Mouse (Mus musculus) T-helper 1 cell (primary cell): ENCODE measurements at regions not wholly inside any gene's neighbourhood (a gene's known extent, or its start where the extent isn't known, plus 50 kb on each side); places are given as distances from the start of the nearest gene placed in this dataset.
"Not testable (repeated sequence)": the region's sequence is repeated elsewhere in the genome, so short reads cannot be mapped to it uniquely, and the experiment has no call there.

ENCODE experiments used
- in situ Hi-C: fragments of 300-600 bp; cut with MboI, MseI; formaldehyde crosslinking; loops from one replicate; pipeline ENCODE4 v1.15.1; 2025; ENCODE audit warnings: high pct_unique_total_duplicates

DNA sequence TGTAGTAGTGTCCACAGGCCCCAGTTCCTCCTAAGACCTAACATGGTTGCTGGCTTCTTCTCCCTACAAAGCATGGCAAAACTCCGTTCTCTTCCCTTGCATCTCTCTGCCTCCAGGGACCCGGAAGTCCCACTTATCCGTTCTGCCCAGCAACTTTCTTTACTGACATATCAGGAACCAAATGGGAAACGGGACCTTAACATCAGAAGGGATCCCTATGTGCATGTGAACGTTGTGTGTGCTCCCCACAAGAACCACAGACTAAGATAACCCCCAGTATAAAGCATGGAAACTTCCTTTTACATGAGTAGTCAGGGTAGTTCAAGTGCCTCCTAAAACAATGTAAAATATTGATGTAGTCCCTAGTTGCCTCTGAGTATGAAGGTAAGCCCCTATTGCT is 61.6 kb downstream of the Zxdb start:
- in situ Hi-C loops, result no loop called here

DNA sequence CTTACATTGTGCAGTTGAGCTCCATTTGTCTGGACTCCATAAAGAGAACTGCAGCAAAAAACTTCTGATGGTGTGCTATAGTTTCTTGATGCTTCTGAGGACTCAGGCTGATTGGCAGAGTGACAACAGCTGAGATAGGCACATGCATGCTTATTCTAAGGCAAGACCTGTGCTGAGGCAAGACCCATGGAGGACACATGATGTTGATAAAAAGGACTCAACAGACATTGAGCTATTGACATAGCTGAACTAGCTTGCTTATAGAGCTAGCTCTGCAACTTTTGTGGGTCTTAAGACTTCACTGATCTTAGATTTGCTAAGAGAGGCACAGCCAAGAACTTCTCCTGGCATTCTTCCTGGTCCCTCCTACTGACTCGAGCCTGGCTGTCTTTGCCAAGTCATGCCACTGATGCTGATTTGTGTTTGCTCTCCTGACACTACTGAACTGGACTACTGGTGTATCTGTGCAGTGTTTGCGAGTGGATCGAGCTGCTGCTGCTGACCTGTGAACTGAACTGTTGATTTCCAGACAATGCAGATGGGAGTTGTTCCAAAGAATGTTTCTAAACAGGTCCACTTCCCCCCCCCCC is 64.1 kb downstream of the Zxdb start:
- in situ Hi-C loops, result no loop called here

DNA sequence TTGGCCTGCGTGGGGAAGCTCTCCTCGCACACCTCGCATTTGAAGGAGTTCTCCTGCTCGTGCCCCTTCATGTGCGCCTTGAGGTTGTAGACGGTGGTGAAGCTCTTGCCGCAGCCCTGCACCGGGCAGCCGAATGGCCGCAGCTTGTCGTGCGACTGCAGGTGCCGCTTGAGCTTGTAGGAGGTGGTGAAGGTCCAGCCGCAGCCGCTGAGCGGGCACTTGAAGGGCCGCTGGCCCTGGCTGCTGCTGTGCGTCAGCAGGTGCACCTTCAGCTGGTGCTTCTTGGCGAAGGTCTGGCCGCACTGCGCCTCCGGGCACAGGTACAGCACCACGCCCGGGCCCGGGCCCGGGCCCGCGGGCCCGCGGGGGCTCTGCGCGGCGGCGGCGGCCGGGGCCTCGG is 72.5 kb downstream of the Zxdb start:
- in situ Hi-C loops, result not testable (repeated sequence)

DNA sequence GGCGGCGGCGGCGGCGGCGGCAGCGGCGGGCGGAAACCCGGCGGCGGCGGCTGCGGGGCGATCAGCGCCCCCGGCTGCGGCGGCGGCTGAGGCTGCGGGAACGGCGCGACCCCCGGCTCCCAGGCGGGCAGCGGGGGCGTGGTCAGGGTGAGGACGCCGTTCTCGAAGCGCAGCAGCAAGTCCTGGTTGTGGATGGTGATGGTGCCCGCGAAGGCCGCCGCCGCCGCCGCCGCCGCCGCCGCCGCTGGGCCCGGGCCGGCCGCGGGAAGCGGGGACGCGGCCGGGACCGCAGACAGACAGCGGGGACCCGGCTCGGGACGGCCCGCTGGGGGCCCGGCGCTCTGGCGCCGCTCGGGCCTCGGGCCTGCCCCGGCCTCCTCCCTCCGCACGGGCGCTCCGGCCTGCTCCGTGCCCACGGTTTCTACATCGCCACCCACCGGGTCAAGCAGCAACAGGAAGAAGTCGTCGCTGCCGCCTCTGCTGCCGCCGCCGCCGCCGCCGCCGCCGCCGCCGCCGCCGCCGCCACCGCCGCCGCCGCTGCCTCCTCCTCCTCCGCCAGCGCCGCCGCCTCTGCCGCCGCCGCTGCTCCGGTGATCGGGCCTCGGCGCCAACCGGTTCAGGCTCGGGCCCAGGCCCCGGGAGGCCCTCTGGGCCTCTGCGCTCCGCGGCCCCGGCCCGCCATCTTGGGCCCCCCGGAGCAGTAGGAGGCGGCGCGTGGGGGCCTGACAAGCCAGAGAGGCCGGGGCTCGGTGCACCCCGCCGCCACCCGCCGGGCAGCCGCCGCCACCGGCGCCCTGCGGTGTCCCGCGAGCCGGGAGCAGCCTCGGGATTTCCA is 73.2 kb downstream of the Zxdb start:
- in situ Hi-C loops, result not testable (repeated sequence)

DNA sequence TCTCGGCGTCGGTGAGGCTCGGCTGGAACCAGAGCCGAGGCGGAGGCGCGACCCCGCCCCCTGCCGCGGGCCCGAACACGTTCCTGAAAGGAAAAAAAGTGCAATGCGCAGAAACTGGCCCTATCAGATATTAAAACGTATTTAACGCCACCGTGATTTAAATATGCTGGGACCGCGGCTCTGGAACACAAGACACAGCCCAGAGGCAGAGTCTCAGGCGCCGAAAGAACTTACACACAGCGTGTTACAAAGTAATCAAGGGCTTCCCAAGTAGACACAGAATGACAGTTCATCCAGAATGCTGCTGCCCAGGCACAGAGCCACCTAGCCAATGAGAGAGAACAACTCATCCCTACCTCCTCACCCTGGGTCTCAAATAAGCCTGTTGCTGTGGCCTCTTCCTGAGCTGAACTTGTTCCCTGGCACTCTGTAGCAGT is 73.8 kb downstream of the Zxdb start:
- in situ Hi-C loops, result not testable (repeated sequence)

DNA sequence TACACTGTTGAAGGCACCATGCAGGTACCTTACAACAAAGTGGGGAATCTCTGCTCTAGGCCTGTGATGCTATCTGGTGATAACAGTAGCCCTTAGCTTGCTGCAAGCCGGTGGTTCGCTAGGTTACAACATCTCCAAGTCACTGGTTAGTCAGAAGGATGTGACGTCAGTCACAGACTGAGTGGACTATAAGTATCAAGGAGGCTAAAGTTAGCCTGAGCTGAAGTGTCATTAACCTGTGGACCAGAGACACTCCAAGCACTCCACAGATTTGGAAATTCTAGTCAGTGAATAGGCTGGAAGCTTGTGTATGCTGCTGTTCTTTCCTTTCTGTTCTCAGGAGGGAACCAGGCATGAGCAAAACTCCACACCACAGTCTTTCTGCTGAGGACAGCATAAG is 88.4 kb downstream of the Zxdb start:
- in situ Hi-C loops, result not testable (repeated sequence)

DNA sequence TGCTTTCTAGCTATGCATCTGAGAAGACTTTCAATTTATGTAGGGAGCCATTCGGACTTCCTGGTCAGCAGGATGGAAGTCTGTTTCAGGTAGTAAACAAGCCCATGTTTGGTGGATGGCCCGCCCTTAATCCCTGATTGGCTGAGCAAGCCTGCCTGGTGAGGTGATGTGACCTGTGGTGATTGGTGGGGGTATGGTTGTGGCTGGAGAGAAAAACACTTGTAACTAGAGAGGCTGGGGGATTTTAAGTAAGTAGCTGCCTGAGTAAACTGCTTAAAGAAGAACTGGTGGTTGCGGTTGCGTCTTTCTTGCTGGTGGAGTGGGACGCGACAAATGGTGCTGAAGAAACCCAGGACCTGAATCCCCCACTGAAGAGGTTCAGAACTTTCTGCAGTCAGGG is 103.2 kb downstream of the Zxdb start:
- in situ Hi-C loops, result loop anchor here (10.0 kb wide), 1 partner anchor 113 kb away; no protein-coding TSS in a partner anchor

DNA sequence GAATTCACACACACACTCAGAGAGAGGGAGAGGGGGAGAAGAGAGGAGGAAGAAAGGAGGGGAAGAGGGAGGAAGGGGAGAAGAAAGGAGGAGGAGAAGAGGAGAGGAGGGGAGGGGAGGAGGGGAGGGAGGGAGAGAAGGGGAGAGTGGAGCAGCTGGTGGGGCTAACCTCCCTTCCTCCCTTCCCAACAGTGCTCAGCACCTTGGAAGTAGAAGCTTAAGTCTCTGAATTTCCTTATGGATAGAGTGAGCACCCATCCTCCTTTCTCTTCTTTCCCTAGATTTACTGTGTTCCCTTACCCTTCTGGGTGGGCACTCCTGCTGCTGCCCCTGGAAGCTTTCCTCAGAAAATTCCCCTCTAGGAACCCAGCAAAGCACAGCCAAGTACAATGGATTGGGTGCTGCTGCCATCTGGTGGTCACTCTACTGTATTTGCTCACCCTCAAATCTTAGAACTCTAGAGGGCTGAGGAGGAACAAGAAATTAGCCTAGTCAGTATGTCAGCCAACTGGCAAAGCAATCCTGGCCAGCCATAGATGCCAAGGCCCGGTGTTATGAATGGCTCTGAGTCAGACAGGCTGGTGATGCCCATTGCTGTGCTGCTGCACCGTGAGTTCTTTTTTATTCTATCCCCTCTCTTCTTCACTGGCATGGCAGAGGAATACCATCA is 119.9 kb downstream of the Zxdb start:
- in situ Hi-C loops, result not testable (repeated sequence)

DNA sequence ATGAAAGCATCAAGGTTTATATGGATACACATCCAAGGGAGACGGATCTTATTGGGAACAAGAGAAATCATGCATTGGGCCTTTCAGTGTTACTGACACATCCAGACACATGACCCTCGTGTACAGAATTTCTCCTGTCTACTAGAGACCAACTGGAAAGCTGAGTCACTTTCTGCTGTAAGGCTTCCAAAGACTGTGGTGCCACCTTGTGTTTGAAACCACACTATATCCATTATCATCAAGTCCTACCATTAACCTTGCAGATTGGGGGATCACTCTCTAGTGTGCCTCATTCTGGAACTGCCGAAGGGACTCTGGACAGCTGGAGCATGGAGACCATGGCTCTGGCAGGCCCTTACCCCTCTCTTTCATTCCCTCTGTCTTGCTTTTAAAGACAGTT is 125.2 kb downstream of the Zxdb start:
- in situ Hi-C loops, result not testable (repeated sequence)

DNA sequence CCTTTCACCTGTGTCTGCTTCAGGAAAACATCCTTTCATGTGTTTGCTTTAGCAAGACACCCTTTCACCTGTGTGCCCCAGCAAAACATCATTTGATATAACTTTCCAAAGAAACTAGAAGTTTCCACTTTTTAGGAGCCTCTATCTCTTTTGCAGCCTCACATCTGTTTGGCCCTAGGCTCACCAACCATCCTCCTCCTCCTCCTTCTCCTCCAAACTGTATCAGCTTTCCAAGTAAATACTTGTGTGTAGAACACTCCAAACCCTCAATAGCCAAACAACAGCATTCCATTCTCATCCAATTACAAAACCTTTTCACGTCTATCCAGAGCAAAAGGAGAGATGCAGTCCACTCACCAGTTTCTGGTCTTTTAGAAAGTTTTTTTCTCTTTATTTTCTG is 133.1 kb downstream of the Zxdb start:
- in situ Hi-C loops, result loop anchor here (5.0 kb wide), 1 partner anchor 180 kb away; no protein-coding TSS in a partner anchor

DNA sequence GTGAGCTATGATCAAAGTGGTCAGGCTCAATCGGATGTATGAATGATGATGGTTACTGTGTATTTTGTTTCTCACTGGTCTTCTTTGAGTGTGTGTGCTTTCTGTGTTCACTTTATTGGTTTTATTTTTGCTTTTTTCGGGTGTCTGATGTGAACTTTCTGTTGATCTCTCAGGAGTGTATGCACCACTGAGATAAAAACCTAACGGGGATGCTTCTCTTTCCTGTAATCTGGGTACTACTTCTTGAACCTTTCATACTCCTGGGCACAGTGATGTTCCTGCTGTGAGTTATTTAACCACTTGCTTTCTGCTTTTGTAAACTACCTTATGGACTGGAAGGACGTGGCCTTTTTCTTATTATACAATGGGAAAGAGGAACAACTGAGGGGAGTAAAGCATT is 133.6 kb downstream of the Zxdb start:
- in situ Hi-C loops, result loop anchor here (5.0 kb wide), 1 partner anchor 181 kb away; no protein-coding TSS in a partner anchor

DNA sequence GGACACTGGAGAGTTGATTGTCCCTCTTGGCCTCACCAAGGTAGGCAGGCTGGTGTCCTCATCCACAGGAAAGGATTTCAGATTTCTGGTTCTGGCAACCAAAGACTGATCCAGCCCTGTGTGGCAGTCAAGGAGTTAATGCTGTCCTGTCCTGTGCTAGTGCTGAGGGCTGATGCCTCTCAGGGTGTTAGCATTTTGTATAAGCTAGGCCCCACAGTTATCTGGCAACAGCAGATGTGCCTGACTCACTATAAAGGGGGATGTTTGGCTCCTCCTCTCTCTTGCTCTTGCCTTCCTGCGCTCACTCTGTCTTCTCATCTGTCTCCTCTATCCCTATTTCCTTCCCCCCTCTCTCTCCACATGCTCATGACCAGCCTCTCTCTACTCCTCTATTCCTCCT is 138.8 kb downstream of the Zxdb start:
- in situ Hi-C loops, result loop anchor here (10.0 kb wide), 1 partner anchor 152 kb away; no protein-coding TSS in a partner anchor

DNA sequence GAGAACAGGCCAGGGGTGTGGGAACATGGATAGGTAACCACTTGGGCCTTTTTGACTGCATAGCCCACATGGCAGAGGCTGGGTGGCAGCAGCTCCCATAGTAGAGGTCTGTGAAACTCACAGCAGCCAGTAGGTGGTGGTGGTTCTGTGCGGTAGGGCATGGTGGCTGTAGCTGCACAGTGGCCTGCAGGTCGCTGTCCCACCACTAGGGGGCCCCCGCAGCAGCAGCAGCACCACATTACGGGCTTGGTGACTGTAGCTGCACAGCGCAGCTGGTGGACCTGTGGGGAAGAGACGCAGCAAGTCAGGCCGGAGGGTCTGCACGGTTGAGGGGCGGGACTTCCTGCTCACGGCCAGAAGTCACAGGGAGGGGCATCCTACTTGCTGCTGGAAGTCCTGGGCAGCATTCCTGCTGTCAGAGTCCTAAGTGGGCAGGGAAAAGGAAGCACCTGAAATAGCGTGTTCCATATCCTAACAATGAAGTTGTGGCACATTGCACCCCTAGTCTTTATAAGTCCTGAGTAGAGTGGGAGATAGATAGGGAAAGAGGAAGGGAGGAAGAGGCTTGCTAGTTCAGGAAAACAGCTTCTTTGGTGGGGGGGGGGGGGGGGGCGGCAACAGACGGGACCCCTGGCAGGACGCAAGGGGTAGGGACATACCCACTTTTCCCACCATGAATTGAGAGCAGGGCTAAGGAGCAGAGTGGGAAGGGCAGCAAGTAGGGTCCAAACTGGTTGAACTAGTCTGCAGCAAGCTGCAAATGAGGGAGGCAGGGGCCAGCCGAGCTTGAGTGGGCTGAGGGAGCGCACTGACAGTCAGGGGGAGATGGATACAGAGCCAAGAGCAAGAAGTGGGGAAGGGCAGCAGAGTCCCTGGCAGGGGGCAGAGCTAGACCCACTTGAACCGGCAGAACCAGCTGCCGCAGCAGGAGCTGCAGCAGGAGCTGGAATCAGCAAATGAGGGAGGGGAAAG is 141.4 kb downstream of the Zxdb start:
- in situ Hi-C loops, result loop anchor here (5.0 to 10.0 kb wide), 2 partner anchors 46 to 149 kb away; no protein-coding TSS in a partner anchor

DNA sequence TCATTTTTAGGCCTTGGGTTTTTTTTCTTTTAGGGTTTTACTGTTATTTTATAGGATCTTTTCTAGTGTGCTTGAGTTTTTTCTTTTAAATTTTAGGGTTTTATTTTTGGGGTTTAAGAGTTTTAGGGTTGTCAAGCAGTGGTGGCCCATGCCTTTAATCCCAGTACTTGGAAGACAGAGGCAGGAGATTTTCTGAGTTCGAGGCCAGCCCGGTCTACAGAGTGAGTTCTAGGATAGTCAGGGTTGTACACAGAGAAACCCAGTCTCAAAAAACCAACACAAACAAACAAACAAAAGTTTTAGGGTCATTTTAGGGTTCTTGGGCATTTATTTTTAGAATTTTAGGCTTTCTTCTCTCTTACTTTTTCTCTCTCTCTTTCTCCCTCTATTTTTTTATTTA is 142.9 kb downstream of the Spin4 start:
- in situ Hi-C loops, result loop anchor here (25.0 kb wide), 1 partner anchor 504 kb away; no protein-coding TSS in a partner anchor
